Mouse (Mus musculus) megakaryocyte-erythroid progenitor cell, adult 5 weeks (primary cell): Measurements from ENCODE around the gene Dkk1. TPM values are rescaled to one million over a fixed set of nuclear protein-coding genes. Genes with fewer than 3 reads are reported as not detected.

Experiments used
- polyA plus RNA-seq: library from polyadenylated mRNA; stranded (reverse); fragments of >175 nt; gene quantifications from 2 replicates; pipeline ENCODE4 v1.2.3, GENCODE M21; 2012

The Dkk1 gene
- polyA plus RNA-seq = not detected in 2 replicates

DNA sequence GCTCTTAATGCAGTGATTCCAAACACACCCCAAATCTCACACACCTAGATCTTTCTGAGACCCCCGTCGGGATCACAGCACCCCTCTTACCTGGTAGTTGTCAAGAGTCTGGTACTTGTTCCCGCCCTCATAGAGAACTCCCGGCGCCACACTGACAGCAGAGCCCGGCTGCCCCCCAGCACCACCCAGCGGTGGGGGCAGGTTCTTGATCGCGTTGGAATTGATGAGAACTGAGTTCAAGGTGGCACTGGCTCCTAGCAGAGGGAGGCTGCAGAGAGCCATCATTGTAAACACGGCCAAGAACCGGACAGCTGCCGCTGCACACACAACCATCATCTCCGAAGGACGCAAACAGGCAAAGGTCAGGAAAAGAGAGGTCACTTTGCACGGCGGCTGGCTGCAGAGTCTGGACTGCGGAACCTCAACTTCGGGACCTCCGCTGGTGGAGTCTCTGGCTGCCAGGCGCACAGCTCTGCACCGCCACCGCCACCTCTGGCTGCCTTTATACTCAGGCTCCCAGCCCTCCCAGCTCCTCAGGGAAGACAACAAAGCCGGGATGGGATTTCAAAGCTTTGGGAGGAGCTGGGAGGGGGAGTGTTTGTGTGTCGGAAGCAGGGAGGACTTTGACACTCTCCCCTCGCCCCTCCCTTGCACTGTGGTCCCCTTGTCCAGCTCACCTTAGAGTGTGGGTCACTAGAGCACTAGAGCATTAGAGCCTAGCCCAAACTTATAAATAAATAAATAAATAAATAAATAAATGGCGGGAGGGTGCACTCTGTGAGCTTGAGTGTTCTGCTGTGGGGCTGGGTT, at the start of gene Dkk1:
TSS of gene Dkk1 (minus strand) at position 622 of the 810 bp plus-strand sequence.

